Mouse (Mus musculus): ENCODE data around the gene Hoxa9.

GRCm38 (mm10) chr6:52205221-52205620 is 25.7 kb downstream of the Hoxa9 start:
- no peak for TF ChIP-seq CTCF (IDR thresholded peaks at IDR 0.05; ENCODE audit: insufficient read depth, low read length)
- no peak for TF ChIP-seq POLR2A (IDR thresholded peaks at IDR 0.05; ENCODE audit: borderline replicate concordance, extremely low read depth, low read depth, low read length)

Data from lung, adult 2 months (tissue).